Mouse (Mus musculus) forebrain, embryonic 16.5 days (tissue): ENCODE data around the gene Reep6. TPM values are rescaled to one million over a fixed set of nuclear protein-coding genes. Genes with fewer than 3 reads are reported as not detected.

Experiments used
- ATAC-seq: fragments of 200-750 bp; cut with Nextera tagmentation; 2 replicates; pipeline ENCODE4 v1.8.0; 2017; ENCODE audit warnings: mild to moderate bottlenecking, moderate library complexity
- H3K27ac ChIP-seq: fragments of 300-500 bp; sonication (generic); 2 replicates; pipeline ENCODE4 v1.5.1; 2014; ENCODE audit warnings: low read length, control low read depth
- H3K27me3 ChIP-seq: fragments of 300-500 bp; sonication (generic); replicated peaks from 2 replicates; pipeline ENCODE4 v1.6.1; 2014; ENCODE audit warnings: low read length; ENCODE audit not compliant: control insufficient read depth, insufficient read depth
- H3K36me3 ChIP-seq: fragments of 300-500 bp; sonication (generic); 2 replicates; pipeline ENCODE4 v1.6.1; 2014; ENCODE audit not compliant: control insufficient read depth, insufficient read depth
- H3K4me1 ChIP-seq: fragments of 300-500 bp; sonication (generic); replicated peaks from 2 replicates; pipeline ENCODE4 v1.6.1; 2014; ENCODE audit warnings: low read length; ENCODE audit not compliant: control insufficient read depth, insufficient read depth
- H3K4me2 ChIP-seq: fragments of 300-500 bp; sonication (generic); 2 replicates; pipeline ENCODE4 v1.6.1; 2014; ENCODE audit warnings: mild to moderate bottlenecking, low read length, control low read depth
- H3K4me3 ChIP-seq: fragments of 300-500 bp; sonication (generic); replicated peaks from 2 replicates; pipeline ENCODE4 v1.5.1; 2014; ENCODE audit warnings: mild to moderate bottlenecking, low read length, control low read depth
- H3K9ac ChIP-seq: fragments of 300-500 bp; sonication (generic); replicated peaks from 2 replicates; pipeline ENCODE4 v1.6.1; 2014; ENCODE audit warnings: low read depth, low read length, control low read depth
- H3K9me3 ChIP-seq: fragments of 300-500 bp; sonication (generic); 2 replicates; pipeline ENCODE4 v1.6.1; 2016; ENCODE audit warnings: low read length; ENCODE audit not compliant: control insufficient read depth
- WGBS: fragments of 180-500 bp; shearing (Covaris S2); extraction: QIAGEN DNeasy Blood & Tissue Kit; methylation state at CpG from one replicate; pipeline ENCODE4 v1.1.7; 2014; 5-methylcytosine and 5-hydroxymethylcytosine counted together
- polyA plus RNA-seq: library from polyadenylated mRNA; unstranded; fragments of >200 nt; fragmentation: Nextera tagmentation; extraction: Ambion mirVana; gene quantifications from 2 replicates; pipeline ENCODE4 v1.2.1, GENCODE M21; 2015

Reep6 gene
- polyA plus RNA-seq, 1 experiment from 2014 or later, result 3.2 TPM

DNA sequence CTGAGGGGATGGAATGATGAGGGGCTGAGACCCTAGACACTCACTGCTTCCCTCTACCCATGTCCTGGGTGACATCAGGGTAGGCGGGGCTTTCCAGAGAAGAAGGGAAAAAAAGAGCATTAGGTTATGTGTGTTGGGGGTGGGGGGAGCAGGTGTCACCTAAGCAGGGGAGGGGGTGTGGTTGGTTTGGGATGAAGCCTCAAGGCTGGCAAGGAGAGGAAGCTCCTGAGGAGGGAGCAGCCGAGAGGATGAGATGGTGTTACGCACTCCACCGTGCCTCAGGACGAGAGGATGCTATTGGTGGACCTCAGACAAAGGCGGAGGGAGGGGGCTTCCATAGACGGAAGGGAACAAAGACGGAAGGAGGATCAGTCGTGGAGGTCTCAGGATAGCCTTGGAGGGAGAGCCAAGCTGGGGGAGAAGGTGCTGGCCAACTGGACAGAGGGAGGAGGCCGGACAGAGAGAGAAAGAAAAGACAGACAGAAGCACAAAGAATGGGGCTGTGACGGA, 29.0 kb upstream of the Reep6 start:
- peak overlapping the region; percentile 57 for H3K4me3 ChIP-seq
- peak overlapping the region; percentile 89 for H3K9ac ChIP-seq
- H3K36me3 ChIP-seq, result peaks cover 15% of the 10 kb centered on the region
- H3K27me3 ChIP-seq, result no peaks in the 10 kb centered on the region
- peaks cover 73% of the 10 kb centered on the region for H3K4me1 ChIP-seq
- ATAC-seq, result peak; percentile 83
- WGBS, result 8% methylated on average over 11 of the region's 11 CpGs
- H3K4me2 ChIP-seq, result peak overlapping the region; percentile 90
- no peaks in the 10 kb centered on the region for H3K9me3 ChIP-seq
- H3K27ac ChIP-seq, result peak overlapping the region; percentile 94

DNA sequence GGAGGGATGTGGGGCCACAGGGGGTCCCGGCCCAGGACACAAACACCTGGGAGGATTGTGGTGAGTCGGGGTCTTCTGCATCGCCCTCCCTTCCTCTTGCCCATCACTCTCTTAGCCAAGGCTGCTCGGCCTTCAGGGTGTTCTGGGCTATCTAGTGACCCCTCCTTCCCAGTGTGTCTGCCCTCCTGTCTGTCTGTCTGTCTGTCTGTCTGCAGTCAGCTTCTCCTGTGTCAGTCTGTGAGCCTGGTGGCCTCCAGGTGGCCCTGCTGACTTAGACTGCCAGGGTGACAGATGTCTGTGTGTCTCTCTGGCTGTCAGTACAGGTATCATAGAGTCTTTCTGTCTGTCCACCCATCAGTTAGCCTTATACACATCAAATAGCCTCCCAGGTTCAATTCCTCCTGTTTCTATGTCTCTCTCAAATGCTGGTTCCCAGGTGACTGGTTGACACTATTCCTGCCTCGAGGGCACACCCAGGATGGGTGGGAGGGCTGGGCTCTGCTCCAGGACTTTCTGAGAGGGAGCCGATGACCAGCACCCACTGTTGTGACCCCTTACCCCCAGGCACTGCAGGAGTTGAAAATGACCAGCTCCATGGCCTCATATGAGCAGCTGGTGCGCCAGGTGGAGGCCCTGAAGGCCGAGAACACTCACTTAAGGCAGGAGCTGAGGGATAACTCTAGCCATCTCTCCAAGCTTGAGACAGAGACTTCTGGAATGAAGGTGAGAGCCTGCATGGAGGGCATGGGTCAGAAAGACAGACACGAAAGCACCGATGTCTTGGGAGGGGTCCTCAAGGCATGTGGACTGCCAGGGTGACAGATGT, 28.3 kb upstream of the Reep6 start:
- WGBS, result 66% methylated on average over 10 of the region's 10 CpGs
- no peaks in the 10 kb centered on the region for H3K9me3 ChIP-seq
- peak overlapping the region; percentile 90 for H3K4me2 ChIP-seq
- H3K9ac ChIP-seq, result peak overlapping the region; percentile 89
- H3K27me3 ChIP-seq, result no peaks in the 10 kb centered on the region
- H3K4me1 ChIP-seq, result peaks cover 72% of the 10 kb centered on the region
- peak overlapping the region; percentile 57 for H3K4me3 ChIP-seq
- H3K36me3 ChIP-seq, result peaks cover 22% of the 10 kb centered on the region
- H3K27ac ChIP-seq, result peak overlapping the region; percentile 94
- no peak for ATAC-seq

DNA sequence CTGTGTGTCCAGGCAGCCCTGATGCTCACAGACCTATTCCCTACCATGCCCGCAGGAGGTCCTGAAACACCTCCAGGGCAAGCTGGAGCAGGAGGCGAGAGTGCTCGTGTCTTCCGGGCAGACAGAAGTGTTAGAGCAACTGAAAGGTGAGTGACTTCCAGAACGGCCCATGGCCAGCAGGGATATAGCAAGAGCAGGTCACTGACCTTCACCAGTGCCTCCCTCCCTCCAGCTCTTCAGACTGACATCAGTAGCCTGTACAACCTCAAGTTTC, 27.7 kb upstream of the Reep6 start:
- Histone ChIP-seq H3K4me3 (peak overlapping the region; percentile 57), H3K4me1 (peaks cover 69% of the 10 kb centered on the region), H3K4me2 (peak overlapping the region; percentile 90), H3K27ac (peak overlapping the region; percentile 94; the same call in 1 of the 2 replicates), H3K9me3 (no peaks in the 10 kb centered on the region), H3K36me3 (peaks cover 28% of the 10 kb centered on the region), H3K9ac (peak overlapping the region; percentile 89), H3K27me3 (no peaks in the 10 kb centered on the region)
- no peak for ATAC-seq
- 66% methylated on average over 5 of the region's 5 CpGs for WGBS

DNA sequence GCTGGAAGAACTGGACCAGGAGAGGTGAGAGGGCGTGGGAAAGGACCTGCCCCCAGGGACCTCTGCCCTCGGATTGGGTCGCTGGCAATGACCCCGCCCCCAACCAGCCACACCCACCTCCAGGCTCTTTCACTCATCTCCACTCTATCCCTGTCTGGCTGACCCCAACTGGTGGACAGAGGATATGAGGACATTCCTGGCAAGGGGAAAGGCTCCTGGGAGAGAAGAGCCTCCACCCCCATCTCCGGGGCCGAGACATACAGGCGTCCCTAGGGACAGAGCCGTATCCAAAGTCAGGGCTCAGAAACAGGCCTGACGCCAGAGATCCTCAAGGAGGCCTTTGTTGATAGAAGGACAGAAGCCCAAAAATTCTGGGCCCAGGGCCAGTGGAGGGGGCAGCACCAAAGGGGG, 27.3 kb upstream of the Reep6 start:
- peak overlapping the region; percentile 90 for H3K4me2 ChIP-seq
- peaks cover 65% of the 10 kb centered on the region for H3K4me1 ChIP-seq
- peaks cover 32% of the 10 kb centered on the region for H3K36me3 ChIP-seq
- no peaks in the 10 kb centered on the region for H3K27me3 ChIP-seq
- peak overlapping the region; percentile 57 for H3K4me3 ChIP-seq
- 0 out of 2 replicates have a peak overlapping the region, but pooled peaks have one; percentile 10 for H3K27ac ChIP-seq
- H3K9me3 ChIP-seq, result no peaks in the 10 kb centered on the region
- ATAC-seq, result no peak
- peak overlapping the region; percentile 89 for H3K9ac ChIP-seq
- WGBS, result 16% methylated on average over 9 of the region's 9 CpGs

DNA sequence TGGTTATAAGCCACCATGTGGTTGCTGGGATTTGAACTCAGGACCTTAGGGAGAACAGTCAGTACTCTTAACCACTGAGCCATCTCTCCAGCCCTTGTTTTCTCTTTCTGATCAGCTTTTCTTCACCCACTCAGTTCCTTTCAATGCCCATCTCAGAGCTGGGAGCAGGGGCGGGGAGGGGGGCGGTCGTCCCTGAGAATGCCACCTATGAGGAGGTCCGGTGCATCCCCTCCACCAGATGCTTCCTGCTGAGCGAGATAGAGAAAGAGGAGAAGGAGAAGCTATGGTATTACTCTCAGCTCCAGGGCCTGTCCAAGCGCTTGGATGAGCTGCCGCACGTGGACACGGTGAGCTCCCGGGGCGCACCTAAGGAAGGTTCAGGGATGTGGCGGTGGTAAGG, 25.3 kb upstream of the Reep6 start:
- WGBS, result 44% methylated on average over 12 of the region's 12 CpGs
- H3K9ac ChIP-seq, result no peak overlapping the region
- H3K4me1 ChIP-seq, result peaks cover 53% of the 10 kb centered on the region

DNA sequence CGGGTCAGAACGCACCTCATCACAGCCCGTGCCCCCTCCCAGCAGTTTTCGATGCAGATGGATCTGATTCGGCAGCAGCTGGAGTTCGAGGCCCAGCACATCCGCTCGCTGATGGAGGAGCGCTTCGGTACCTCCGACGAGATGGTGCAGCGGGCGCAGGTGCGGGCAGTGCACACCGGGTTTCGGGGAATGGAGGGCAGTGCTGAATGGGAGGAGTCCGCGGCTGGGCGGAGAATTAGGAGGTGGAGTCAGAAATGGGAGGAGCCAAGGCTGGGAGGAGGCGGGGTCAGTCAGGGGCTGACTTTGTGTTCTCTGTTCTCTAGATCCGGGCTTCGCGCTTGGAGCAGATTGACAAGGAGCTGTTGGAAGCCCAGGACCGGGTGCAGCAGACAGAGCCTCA, 24.9 kb upstream of the Reep6 start:
- Histone ChIP-seq H3K36me3 (peaks cover 53% of the 10 kb centered on the region), H3K9ac (no peak overlapping the region), H3K9me3 (no peaks in the 10 kb centered on the region), H3K27ac (no peak overlapping the region), H3K27me3 (no peaks in the 10 kb centered on the region), H3K4me3 (no peak overlapping the region), H3K4me1 (peaks cover 52% of the 10 kb centered on the region), H3K4me2 (peak overlapping the region; percentile 24; the same call in 1 of the 2 replicates)
- WGBS, result 36% methylated on average over 25 of the region's 25 CpGs
- no peak for ATAC-seq

More for the DNA sequence above, 25.3 kb upstream of the Reep6 start:
- peak overlapping the region; percentile 24; the same call in 1 of the 2 replicates for H3K4me2 ChIP-seq
- H3K36me3 ChIP-seq, result peaks cover 52% of the 10 kb centered on the region
- no peaks in the 10 kb centered on the region for H3K9me3 ChIP-seq
- no peak overlapping the region for H3K4me3 ChIP-seq
- no peak overlapping the region for H3K27ac ChIP-seq
- no peak for ATAC-seq
- no peaks in the 10 kb centered on the region for H3K27me3 ChIP-seq

DNA sequence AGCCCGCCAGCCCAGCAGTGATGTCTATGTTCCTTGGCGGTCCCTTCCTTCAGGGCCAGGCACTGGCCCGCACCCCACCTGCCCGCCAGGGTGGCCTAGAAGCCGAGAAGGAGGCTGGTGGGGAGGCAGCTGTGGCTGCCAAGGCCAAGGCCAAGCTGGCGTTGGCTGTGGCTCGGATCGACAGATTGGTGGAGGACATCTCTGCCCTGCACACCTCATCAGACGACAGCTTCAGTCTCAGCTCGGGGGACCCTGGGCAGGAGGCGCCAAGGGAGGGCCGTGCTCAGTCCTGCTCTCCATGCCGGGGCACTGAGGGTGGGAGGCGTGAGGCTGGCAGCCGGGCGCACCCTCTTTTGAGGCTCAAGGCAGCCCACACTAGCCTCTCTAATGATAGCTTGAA, 18.2 kb upstream of the Reep6 start:
- peaks cover 20% of the 10 kb centered on the region for H3K4me1 ChIP-seq
- no peak for ATAC-seq
- H3K4me2 ChIP-seq, result no peak overlapping the region
- H3K4me3 ChIP-seq, result no peak overlapping the region
- 87% methylated on average over 16 of the region's 16 CpGs for WGBS
- no peaks in the 10 kb centered on the region for H3K9me3 ChIP-seq
- H3K27me3 ChIP-seq, result no peaks in the 10 kb centered on the region
- H3K27ac ChIP-seq, result no peak overlapping the region
- H3K36me3 ChIP-seq, result peaks cover 66% of the 10 kb centered on the region
- no peak overlapping the region for H3K9ac ChIP-seq

DNA sequence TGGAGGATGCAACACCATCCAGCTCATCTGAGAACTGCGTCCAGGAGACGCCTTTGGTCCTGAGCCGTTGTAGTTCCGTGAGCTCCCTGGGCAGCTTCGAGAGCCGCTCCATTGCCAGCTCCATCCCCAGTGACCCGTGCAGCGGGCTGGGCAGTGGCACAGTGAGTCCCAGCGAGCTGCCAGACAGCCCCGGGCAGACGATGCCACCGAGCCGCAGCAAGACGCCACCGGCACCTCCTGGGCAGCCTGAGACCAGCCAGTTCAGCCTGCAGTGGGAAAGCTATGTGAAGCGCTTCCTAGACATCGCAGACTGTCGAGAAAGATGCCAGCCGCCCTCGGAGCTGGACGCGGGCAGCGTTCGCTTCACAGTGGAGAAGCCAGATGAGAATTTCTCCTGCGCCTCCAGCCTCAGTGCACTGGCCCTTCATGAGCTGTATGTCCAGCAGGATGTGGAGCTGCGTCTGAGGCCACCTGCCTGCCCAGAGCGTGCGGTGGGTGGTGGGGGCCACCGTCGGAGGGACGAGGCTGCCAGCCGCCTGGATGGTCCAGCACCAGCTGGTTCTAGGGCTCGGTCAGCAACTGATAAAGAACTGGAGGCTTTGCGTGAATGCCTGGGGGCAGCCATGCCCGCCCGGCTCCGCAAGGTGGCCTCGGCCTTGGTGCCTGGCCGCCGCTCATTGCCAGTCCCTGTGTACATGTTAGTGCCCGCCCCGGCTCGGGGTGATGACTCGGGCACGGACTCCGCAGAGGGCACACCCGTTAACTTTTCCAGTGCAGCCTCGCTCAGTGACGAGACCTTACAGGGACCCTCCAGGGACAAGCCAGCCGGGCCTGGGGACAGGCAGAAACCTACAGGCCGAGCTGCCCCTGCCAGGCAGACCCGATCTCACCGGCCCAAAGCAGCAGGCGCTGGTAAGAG, 16.9 kb upstream of the Reep6 start:
- no peak overlapping the region for H3K4me2 ChIP-seq
- H3K27me3 ChIP-seq, result no peaks in the 10 kb centered on the region
- H3K4me1 ChIP-seq, result peaks cover 30% of the 10 kb centered on the region
- H3K9me3 ChIP-seq, result no peaks in the 10 kb centered on the region
- 76% methylated on average over 54 of the region's 54 CpGs for WGBS
- H3K9ac ChIP-seq, result no peak overlapping the region
- H3K27ac ChIP-seq, result no peak overlapping the region
- no peak for ATAC-seq
- H3K36me3 ChIP-seq, result peaks cover 61% of the 10 kb centered on the region
- H3K4me3 ChIP-seq, result no peak overlapping the region

DNA sequence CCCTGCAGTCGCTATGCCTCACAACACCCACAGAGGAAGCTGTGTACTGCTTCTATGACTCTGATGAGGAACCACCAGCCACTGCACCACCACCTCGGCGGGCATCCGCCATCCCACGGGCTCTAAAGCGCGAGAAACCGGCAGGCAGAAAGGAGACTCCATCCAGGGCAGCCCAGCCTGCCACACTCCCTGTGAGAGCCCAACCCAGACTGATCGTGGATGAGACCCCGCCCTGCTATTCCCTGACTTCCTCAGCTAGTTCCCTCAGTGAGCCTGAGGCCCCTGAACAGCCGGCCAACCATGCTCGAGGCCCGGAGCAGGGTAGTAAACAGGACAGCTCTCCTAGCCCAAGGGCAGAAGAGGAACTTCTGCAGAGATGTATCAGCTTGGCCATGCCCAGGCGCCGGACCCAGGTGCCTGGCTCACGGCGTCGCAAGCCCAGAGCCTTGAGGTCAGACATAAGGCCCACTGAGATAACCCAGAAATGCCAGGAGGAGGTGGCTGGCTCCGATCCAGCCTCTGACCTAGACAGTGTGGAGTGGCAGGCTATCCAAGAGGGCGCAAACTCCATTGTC, 16.0 kb upstream of the Reep6 start:
- Histone ChIP-seq H3K36me3 (peaks cover 55% of the 10 kb centered on the region), H3K27me3 (no peaks in the 10 kb centered on the region), H3K9me3 (no peaks in the 10 kb centered on the region), H3K9ac (no peak overlapping the region), H3K4me3 (no peak overlapping the region), H3K27ac (no peak overlapping the region), H3K4me2 (no peak overlapping the region), H3K4me1 (peaks cover 30% of the 10 kb centered on the region)
- 65% methylated on average over 20 of the region's 20 CpGs for WGBS
- ATAC-seq, result no peak
